Mouse (Mus musculus) retina, postnatal 1 day (tissue): ENCODE measurements around the gene Alyref.
A peak's percentile ranks its signal among the peaks of the same experiment; 100 is the strongest.

Source experiments
- DNase-seq: peaks from one replicate; pipeline ENCODE4 v3.0.0-alpha.2; 2012

The Alyref gene

GRCm38 (mm10) chr11:120625152-120625775 is 27.1 kb upstream of the Alyref start, which contains the start of gene Sirt7:
Gene Sirt7, minus strand, starts transcription at chr11:120625240.
- DNase-seq = no peak

GRCm38 (mm10) chr11:120624680-120625111 is 26.5 kb upstream of the Alyref start:
- peak; percentile 92 for DNase-seq

DNA sequence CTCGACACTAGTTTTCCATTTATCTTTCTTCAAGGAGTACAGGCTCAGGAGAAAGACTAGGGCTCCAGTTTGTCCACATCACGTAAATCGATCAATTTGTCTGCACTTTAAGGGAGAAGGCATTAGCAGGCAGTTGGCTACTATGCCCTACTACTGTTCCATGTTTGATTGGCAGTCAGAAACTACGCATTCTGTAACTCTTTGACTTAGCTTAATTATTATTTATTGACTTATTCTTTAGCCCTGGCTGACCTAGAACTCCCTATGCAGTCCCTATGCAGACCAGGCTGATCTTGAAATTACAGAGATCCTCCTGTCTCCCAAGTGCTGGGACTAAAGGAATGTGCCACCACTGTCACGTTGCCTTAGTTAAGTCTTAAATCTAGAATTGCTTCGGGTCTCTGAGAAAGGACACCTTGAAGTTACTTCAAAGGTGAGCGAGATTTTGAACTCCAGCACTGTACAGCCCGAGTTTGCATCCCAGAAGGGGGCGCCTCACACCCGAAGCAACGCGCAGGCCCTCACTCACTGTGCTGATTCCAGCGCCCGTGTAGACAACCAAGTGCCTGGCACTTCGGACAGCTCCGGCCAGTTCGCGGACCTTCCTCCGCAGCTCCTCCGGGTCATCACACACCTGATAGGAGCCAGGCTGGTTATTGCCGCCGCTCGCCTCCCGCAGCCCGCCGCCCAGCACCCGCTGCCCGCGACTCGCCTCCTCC is 26.0 kb upstream of the Alyref start:
- DNase-seq = peak; percentile 56

DNA sequence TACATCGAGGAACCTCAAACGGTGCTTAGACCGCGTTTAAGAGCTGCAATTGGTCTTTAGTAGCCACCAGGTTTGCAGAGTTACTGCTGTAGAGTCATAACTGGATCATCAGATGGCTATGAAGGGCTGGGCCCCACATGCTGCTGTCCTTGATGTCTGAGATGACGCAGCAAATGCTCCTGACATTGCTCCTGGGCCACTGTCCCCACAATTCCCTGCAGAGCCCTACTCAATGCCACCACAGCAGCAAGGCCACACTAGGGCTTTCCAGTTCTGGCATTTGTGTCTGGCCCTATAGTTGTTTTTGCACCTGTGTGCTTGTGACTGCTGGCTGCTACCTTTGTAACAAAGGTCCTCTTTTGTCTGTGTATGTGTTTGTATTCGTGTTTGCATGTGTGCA is 24.6 kb upstream of the Alyref start:
- no peak for DNase-seq

DNA sequence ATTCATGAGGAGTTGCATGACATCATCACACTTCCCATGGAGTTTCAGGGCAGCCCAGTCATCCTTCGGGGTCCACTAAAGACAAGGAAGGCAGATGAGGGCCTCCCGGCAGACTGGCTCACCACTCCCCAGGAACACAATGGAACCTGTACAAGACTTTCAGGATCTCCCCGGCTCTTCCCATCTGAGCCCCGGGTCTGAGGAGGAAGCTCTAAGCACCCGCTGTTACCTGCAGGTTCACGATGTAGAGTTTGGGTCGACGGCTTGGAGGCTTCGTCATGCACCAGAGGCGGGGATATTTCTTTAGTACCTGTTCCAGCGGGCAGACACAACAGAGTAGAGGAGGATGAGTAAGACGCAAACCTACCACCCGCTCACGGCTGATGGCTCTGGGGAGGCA is 22.0 kb upstream of the Alyref start:
- no peak for DNase-seq

DNA sequence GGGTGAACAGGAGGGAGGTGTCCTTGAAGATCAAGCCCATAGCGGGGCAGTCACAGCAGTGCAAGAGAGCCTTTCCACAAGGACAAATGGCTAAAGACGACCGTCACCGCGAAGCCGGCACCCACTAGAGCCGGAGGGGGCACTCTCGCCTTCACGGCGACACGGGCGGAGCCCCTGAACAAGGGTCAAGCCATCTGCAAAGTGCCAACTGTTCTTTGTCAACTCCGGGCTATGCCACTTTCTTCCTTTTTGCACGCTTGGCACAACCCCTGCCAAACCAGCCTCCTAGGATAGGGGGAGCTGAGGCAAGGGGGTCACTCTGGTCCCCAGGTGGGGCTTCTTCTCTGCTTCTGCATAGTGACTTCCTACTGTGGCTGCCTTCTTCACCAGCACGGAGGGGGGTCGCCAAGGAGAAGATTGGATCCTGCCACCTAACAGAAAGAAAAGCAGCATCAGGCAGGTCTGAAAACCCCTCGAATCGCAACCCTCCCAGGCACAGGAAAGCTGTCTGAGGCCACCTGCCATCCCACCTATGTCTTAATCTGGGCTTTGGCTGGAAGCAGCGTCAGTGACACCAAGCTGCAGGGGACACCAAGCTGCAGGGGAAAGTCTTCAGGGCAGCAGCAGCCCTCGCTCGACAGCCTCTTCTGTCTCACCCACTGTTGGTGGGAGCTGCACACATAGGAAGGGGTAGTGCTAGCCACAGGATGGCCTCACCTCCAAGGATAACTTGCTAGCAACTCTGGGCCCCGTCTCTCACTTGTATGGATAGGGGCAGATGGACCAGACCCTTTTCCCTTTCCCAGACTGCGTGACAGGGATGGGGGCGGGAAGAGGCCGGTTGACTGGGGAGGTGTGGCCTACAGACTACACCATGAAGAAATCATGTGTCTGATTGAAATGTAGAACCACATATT is 20.7 kb upstream of the Alyref start:
- no peak for DNase-seq

DNA sequence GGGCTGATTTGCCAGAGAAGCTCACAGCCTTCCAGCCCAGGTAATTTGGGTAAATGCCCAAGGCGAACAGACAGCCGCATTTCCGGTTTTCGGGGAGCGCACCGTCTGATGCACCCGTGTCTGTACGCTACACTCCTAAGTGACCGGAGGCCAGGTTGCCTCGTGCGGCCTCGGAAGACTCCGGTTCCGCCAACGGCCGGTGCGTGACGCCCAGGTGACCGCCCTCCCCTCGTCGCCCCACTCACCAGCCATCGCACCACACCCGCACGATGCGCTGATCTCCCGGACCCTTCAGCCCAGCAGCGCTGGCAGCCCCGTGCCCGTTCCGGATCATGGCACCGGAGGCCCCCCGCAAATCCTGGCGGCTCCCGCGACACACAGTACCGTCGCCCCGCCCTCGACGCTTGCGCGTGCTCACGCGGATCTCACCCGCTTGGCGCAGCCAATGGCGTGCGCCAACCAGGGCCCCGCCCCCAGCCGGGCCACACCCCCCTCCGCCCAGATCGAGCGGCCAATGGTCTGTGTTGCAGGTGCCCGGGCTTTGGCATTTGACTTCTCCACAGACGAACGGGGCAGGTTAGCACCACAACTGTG is 19.5 kb upstream of the Alyref start, which contains the start of gene Pcyt2:
Pcyt2 (minus strand) TSS at position 418 of the 594 bp plus-strand sequence.
- peak; percentile 94 for DNase-seq

GRCm38 (mm10) chr11:120616617-120617294 is 18.6 kb upstream of the Alyref start:
- peak; percentile 12 for DNase-seq

GRCm38 (mm10) chr11:120615606-120616203 is 17.5 kb upstream of the Alyref start:
- DNase-seq = no peak

GRCm38 (mm10) chr11:120615167-120615566 is 17.0 kb upstream of the Alyref start:
- no peak for DNase-seq

GRCm38 (mm10) chr11:120613976-120614375 is 15.8 kb upstream of the Alyref start:
- no peak for DNase-seq

DNA sequence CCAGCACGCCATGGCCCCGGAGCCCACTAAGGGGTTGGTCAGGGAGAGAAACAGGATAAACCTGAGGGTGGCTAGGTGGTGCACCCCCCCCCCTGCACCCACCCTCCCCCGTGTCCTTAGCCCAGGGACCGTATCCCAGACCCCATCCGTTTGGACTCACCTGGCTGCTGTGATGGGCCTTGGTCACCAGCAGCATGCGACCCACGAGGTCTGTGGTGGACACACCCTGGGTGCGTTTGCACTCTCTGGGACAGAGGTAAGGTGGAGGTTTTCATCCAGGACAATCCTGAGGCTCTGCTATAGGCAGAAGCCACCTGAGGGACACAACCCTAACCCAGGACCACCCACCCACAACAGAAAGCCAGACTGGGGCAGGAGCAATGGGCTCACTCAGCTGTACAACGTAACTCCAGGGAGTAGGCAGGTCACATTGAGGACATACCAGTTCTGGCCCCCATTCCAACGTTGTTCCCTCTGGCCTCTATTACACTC is 15.4 kb upstream of the Alyref start:
- DNase-seq = no peak

DNA sequence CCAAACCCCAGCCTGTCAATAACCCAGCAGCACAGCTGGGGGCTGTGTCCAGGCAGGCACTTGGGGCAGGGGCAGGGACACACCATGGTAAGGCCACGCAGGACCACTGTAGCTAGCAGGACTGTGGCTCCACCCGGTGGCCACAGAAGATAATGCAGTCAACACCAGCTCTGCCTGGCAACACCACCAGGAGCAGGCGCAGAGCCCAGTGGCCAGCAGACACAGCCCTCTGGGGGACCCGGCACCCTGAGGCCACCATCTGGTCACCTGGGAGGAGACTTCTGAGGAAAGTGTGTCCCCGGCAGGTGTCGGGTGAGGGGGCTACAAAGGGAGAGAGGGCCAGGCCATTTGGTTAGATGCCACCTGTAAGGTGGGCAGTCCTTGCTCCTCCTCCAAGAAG is 14.6 kb upstream of the Alyref start:
- peak; percentile 78 for DNase-seq

GRCm38 (mm10) chr11:120610477-120611046 is 12.4 kb upstream of the Alyref start:
- DNase-seq = no peak

- DNase-seq = peak; percentile 14
Measured at GRCm38 (mm10) chr11:120609250-120609649, 11.1 kb upstream of the Alyref start.

DNA sequence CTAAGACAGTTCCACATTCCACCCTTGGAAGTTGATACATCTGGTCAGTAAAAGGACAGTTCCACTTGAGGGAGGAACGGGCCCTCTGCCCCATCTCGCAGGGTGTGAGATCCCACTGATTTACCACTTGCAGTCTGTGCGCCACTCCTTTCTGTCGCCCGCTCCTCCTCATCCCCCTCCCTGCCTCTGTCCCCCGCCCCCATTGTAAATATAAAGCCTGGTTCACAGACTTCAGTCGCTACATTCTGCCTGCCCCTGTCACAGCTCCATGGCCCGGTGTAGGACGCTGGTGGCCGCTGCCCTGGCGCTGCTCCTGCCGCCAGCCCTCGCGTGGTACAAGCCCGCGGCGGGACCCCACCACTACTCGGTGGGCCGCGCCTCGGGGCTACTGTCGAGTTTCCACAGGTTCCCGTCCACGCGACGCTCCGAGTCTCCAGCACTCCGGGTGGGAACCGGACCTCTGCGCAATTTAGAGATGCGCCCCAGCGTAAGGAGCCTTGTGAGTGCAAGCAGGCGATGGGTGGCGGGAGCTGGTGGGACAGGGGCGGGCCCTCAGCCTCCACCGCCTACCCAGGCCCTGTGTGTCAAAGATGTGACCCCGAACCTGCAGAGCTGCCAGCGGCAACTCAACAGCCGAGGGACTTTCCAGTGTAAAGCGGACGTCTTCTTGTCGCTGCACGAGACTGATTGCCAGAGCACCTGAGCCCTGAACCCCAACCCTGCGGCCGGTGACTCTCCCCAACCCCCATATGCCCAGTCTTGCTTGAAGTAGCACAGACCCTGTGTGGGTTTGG is 10.3 kb upstream of the Alyref start, which contains the start of gene Npb:
Npb (plus strand) TSS at position 237 of the 794 bp plus-strand sequence.
- DNase-seq = peak; percentile 21

DNA sequence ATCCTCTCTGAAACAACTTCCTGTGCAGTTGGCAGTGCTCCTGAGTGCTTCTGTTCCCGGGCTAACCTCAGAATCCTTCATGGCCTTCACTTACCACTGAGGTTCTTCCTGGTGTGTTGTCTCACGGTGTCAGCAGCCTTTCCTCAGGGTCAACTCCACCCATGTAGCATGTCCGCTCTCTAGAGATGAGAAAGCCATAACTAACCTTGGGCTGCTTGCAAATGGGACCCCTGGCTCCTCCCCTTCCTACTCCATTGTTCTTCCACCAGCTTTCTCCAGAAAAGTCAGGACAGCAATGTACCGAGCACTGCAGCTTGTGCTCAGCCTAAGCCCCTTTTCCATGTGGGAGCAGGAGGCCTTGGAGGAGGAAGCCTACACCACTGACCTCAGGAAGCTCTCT is 8.6 kb upstream of the Alyref start:
- no peak for DNase-seq

DNA sequence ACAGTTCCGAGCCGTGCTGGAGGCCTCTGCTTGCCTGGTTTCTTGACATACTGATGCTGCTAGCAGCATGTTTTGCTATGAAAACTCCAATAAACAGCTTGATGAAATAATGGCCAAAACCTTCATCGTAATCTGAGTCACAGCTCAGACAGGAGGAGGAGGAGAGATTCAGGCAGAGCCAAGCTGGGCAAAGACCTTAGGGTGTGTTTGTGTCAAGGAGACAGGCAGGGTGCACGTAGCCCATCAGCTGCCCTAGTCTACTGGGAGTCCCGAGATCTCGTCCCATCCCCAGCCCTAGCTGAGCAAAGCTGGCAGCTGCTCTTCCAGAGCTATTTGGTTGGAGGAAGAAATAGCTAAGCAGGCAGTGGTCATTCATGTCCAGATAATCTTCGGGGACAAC is 7.5 kb upstream of the Alyref start:
- no peak for DNase-seq

- no peak for DNase-seq
Measured at GRCm38 (mm10) chr11:120603545-120603944, 5.4 kb upstream of the Alyref start.

DNA sequence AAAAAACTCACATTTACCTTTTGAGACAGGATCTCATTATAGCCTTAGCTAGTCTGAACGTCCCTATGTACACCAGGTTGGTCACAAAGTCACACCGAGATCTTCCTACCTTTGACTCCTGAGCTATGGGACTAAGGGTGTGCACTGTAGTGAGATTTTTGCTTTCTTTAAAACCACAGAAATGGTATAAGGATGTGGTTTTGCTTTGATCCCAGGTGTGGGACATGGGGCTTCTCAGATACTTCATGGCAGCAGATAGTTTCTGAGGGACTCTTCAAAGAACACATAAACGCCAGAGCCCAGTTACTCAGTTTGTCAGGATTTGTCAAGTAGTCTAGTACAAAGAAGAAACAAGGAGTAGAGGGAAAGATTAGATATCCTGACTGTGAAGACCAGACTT is 2.6 kb upstream of the Alyref start:
- no peak for DNase-seq
